Mouse (Mus musculus): ENCODE results near the gene Nbeal2.

DNA sequence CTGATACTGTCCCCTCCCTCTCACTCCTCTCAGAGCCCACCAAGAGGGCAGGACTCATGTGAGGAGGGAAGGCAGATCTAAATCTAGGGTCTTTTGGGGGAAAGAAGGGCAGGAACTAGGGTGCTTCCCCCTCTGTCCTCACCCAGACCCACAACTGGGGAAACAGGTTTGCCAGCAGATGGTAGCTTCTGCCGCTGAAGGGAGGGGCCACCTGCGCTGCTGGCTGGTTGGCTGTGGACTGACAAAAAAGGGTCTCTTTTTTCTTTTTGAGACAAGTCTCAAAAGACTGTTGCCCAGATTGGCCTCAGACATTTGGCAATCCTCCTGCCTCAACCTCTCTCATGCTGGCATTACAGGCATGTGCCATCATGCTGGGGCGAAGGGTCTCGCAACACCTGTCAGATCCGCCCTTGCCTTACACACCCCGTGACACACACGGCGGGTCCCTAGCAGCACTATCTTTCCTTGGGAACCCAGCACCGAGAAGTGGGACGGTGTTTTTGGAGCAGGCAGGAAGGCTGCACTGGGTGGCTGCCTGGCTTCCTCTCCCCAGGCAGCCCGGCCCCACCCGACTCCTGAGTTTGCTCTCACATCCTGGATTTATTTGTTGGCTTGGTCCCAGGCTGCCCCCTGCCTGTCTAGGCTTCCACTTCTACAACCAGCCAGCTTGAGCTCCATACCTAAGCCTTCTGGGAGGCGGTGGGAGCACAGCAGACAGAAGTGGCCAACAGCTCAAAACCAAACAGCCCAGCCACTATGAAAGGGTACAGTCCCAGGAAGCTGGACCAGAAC lies 1.8 kb downstream of the Nbeal2 start:
- TF ChIP-seq CTCF (IDR thresholded peaks at IDR 0.05; ENCODE audit: control insufficient read depth, insufficient read depth, low read length) (peak; percentile 23; the same call in 1 of the 2 replicates), POLR2A (IDR thresholded peaks at IDR 0.05; ENCODE audit: borderline replicate concordance, control insufficient read depth, low read depth, low read length) (0 out of 2 replicates have a peak, but pooled peaks have one; percentile 27)
